ENCODE assay signal across 9 mouse cellular contexts in genomic region chr14:28508288-28509258, GRCm38 (mm10). TPM values are rescaled to one million over a fixed set of nuclear protein-coding genes. Genes with fewer than 3 reads are reported as not detected.
A peak's percentile ranks its signal among the peaks of the same experiment; 100 is the strongest.
DNase-seq lines count a peak whose midpoint lies in the region; ATAC-seq and TF ChIP-seq lines count a peak whose summit lies in the region.
"Had no signal": no experiment of that assay in that cellular context is flagged by ENCODE, and none has a peak within 500 bp of the region (broad histone marks: within the 10 kb centered on the region; RNA-seq: fewer than 3 reads in every experiment).

No protein-coding gene starts in this region.

- no peak for DNase-seq in kidney, adult 9 months
- DNase-seq in embryo, embryonic 11 days: peak; percentile 55
- peak; percentile 53 for DNase-seq in neural tube, embryonic 10.5 days (ENCODE audit: extremely low spot score, low spot score)
- DNase-seq in cerebellum, adult 2 months: no peak
- DNase-seq in thymus, adult 2 months: no peak
- DNase-seq: cerebellum, adult 11 months had no signal

- H3K4me3 ChIP-seq in kidney, embryonic 15.5 days (replicated peaks): peak overlapping the region; percentile 64
- H3K4me3 ChIP-seq in hindbrain, embryonic 13.5 days: peak overlapping the region; percentile 63
- no peak overlapping the region for H3K4me3 ChIP-seq in cerebellum, adult 2 months (replicated peaks; ENCODE audit: insufficient read depth, low read depth, low read length)
- H3K4me3 ChIP-seq in thymus, adult 2 months (ENCODE audit: control insufficient read depth, insufficient read depth, low read length): no peak overlapping the region

- H3K9me3 ChIP-seq in kidney, embryonic 15.5 days (replicated peaks): no peaks in the 10 kb centered on the region
- H3K9me3 ChIP-seq in hindbrain, embryonic 13.5 days: no peaks in the 10 kb centered on the region

- no peak for TF ChIP-seq POLR2A in cerebellum, adult 2 months (IDR thresholded peaks at IDR 0.05; ENCODE audit: borderline replicate concordance, insufficient read depth, low read length)
- no peak for TF ChIP-seq POLR2A in thymus, adult 2 months (IDR thresholded peaks at IDR 0.05; ENCODE audit: control insufficient read depth, extremely low read depth, insufficient read depth, low read length, poor library complexity)

- H3K27ac ChIP-seq in kidney, embryonic 15.5 days: no peak overlapping the region
- H3K27ac ChIP-seq in hindbrain, embryonic 13.5 days: peak overlapping the region; percentile 85
- no peak overlapping the region for H3K27ac ChIP-seq in cerebellum, adult 2 months (ENCODE audit: insufficient read depth, low read length)
- no peak overlapping the region for H3K27ac ChIP-seq in thymus, adult 2 months (ENCODE audit: control insufficient read depth, insufficient read depth, low read length)

- H3K4me2 ChIP-seq in kidney, embryonic 15.5 days: peak overlapping the region; percentile 90
- peak overlapping the region; percentile 90 for H3K4me2 ChIP-seq in hindbrain, embryonic 13.5 days

- no peak for TF ChIP-seq CTCF in cerebellum, adult 2 months (IDR thresholded peaks at IDR 0.05; ENCODE audit: borderline replicate concordance, insufficient read depth, low read depth, low read length)
- TF ChIP-seq CTCF in thymus, adult 2 months (IDR thresholded peaks at IDR 0.05; ENCODE audit: borderline replicate concordance, control insufficient read depth, extremely low read depth, insufficient read depth, low read length, poor library complexity): no peak

- H3K27me3 ChIP-seq in kidney, embryonic 15.5 days: peaks cover 79% of the 10 kb centered on the region
- H3K27me3 ChIP-seq in hindbrain, embryonic 13.5 days: peaks cover 53% of the 10 kb centered on the region
- H3K27me3 ChIP-seq in cerebellum, adult 2 months (ENCODE audit: control insufficient read depth, insufficient read depth, low read length): peaks cover 8% of the 10 kb centered on the region; the same call in 1 of the 2 replicates
- H3K27me3 ChIP-seq in thymus, adult 2 months (ENCODE audit: control insufficient read depth, insufficient read depth, low read length): peaks cover 3% of the 10 kb centered on the region; the same call in 1 of the 2 replicates

- ATAC-seq in kidney, embryonic 15.5 days (replicated peaks; ENCODE audit: low FRiP score): no peak
- no peak for ATAC-seq in hindbrain, embryonic 13.5 days (ENCODE audit: low FRiP score)
- ATAC-seq in inflammation-experienced regulatory T-cells, adult 6 months: no peak

- peak overlapping the region; percentile 26; the same call in 1 of the 2 replicates for H3K9ac ChIP-seq in kidney, embryonic 15.5 days
- H3K9ac ChIP-seq in hindbrain, embryonic 13.5 days: peak overlapping the region; percentile 82

- H3K4me1 ChIP-seq in kidney, embryonic 15.5 days: peaks cover 66% of the 10 kb centered on the region
- H3K4me1 ChIP-seq in hindbrain, embryonic 13.5 days (replicated peaks): peaks cover 73% of the 10 kb centered on the region
- H3K4me1 ChIP-seq in cerebellum, adult 2 months (ENCODE audit: control insufficient read depth, insufficient read depth, low read length): peaks cover 9% of the 10 kb centered on the region; the same call in 1 of the 2 replicates
- H3K4me1 ChIP-seq in thymus, adult 2 months (replicated peaks; ENCODE audit: control insufficient read depth, insufficient read depth, low read length): no peaks in the 10 kb centered on the region

- WGBS in kidney, embryonic 15.5 days: 18% methylated on average over 27 of the region's 27 CpGs
- WGBS in hindbrain, embryonic 13.5 days: 11% methylated on average over 27 of the region's 27 CpGs
- 39% methylated on average over 27 of the region's 27 CpGs for WGBS in cerebellum, adult 2 months
- WGBS in thymus, adult 2 months: 20% methylated on average over 27 of the region's 27 CpGs

- peaks cover 8% of the 10 kb centered on the region; the same call in 1 of the 2 replicates for H3K36me3 ChIP-seq in kidney, embryonic 15.5 days
- no peaks in the 10 kb centered on the region for H3K36me3 ChIP-seq in hindbrain, embryonic 13.5 days
- H3K36me3 ChIP-seq in thymus, adult 2 months (ENCODE audit: control insufficient read depth, insufficient read depth, low read length): no peaks in the 10 kb centered on the region

RNA-seq across cellular contexts. Expression of gene Wnt5a, which starts 4.0 kb away (rescaled TPM):
- polyA plus RNA-seq in kidney, embryonic 15.5 days (2015; fragmentation: Nextera tagmentation; extraction: Ambion mirVana): 23.3 and 26.4 TPM in 2 replicates
- 25.4 and 35.4 TPM in 2 replicates for polyA plus RNA-seq in hindbrain, embryonic 13.5 days (2015; fragmentation: Nextera tagmentation; extraction: Ambion mirVana)
- 3.8 and 4.5 TPM in 2 replicates for polyA plus RNA-seq in cerebellum, adult 2 months (2012; rRNA removed)
- polyA plus RNA-seq in inflammation-experienced regulatory T-cells, adult 6 months (2017; shearing (Covaris generic)): not detected
- polyA plus RNA-seq in thymus, adult 2 months (2012; rRNA removed): 1.2 and 1.8 TPM in 2 replicates

Comparison
In these comparisons a context has a peak if more than half of its experiments do, and no peak if none do; other contexts are left out.
1. H3K4me3 ChIP-seq: peak in kidney, embryonic 15.5 days (single experiment) and hindbrain, embryonic 13.5 days (single experiment); none in cerebellum, adult 2 months (single experiment) and thymus, adult 2 months (single experiment).
2. DNase-seq: peak in embryo, embryonic 11 days (single experiment) and neural tube, embryonic 10.5 days (single experiment); none in kidney, adult 9 months (single experiment), cerebellum, adult 2 months (0 of 2) and thymus, adult 2 months (single experiment).